Mouse (Mus musculus) forebrain, embryonic 15.5 days (tissue): ENCODE results near the gene Atp8a2. TPM values are rescaled to one million over a fixed set of nuclear protein-coding genes. Genes with fewer than 3 reads are reported as not detected.

Experiments used
- ATAC-seq: fragments of 200-750 bp; cut with Nextera tagmentation; replicated peaks from 2 replicates; pipeline ENCODE4 v1.8.0; 2017; ENCODE audit warnings: mild to moderate bottlenecking, moderate TSS enrichment, moderate library complexity
- H3K27ac ChIP-seq: fragments of 300-500 bp; sonication (generic); replicated peaks from 2 replicates; pipeline ENCODE4 v1.5.1; 2015; ENCODE audit warnings: mild to moderate bottlenecking, inconsistent platforms
- H3K27me3 ChIP-seq: fragments of 300-500 bp; sonication (generic); 2 replicates; pipeline ENCODE4 v1.6.1; 2015; ENCODE audit warnings: inconsistent platforms
- H3K36me3 ChIP-seq: fragments of 300-500 bp; sonication (generic); 2 replicates; pipeline ENCODE4 v1.6.1; 2015; ENCODE audit warnings: mild to moderate bottlenecking, inconsistent platforms
- H3K4me1 ChIP-seq: fragments of 300-500 bp; sonication (generic); 2 replicates; pipeline ENCODE4 v1.6.1; 2015; ENCODE audit warnings: inconsistent platforms
- H3K4me2 ChIP-seq: fragments of 300-500 bp; sonication (generic); replicated peaks from 2 replicates; pipeline ENCODE4 v1.6.1; 2015; ENCODE audit warnings: mild to moderate bottlenecking, inconsistent platforms
- H3K4me3 ChIP-seq: fragments of 300-500 bp; sonication (generic); 2 replicates; pipeline ENCODE4 v1.5.1; 2015; ENCODE audit warnings: mild to moderate bottlenecking, inconsistent platforms
- H3K9ac ChIP-seq: fragments of 300-500 bp; sonication (generic); replicated peaks from 2 replicates; pipeline ENCODE4 v1.6.1; 2015; ENCODE audit warnings: mild to moderate bottlenecking, inconsistent platforms
- H3K9me3 ChIP-seq: fragments of 300-500 bp; sonication (generic); 2 replicates; pipeline ENCODE4 v1.6.1; 2016; ENCODE audit warnings: inconsistent platforms
- WGBS: fragments of 180-500 bp; shearing (Covaris S2); methylation state at CpG from one replicate; pipeline ENCODE4 v1.1.7; 2015; ENCODE audit warnings: mixed read lengths; 5-methylcytosine and 5-hydroxymethylcytosine counted together
- polyA plus RNA-seq: library from polyadenylated mRNA; unstranded; fragments of >200 nt; fragmentation: Nextera tagmentation; extraction: Ambion mirVana; gene quantifications from 2 replicates; pipeline ENCODE4 v1.2.1, GENCODE M21; 2015

Gene Atp8a2
- polyA plus RNA-seq, 1 experiment from 2014 or later, result 31.7 TPM

GRCm38 (mm10) chr14:59633988-59634387 is 563.0 kb downstream of the Atp8a2 start:
- H3K4me2 ChIP-seq, result no peak overlapping the region
- H3K27me3 ChIP-seq, result no peaks in the 10 kb centered on the region
- H3K4me1 ChIP-seq, result peaks cover 4% of the 10 kb centered on the region; the same call in 1 of the 2 replicates
- no peak overlapping the region for H3K27ac ChIP-seq
- no peak overlapping the region for H3K4me3 ChIP-seq
- H3K9ac ChIP-seq, result no peak overlapping the region
- no peak for ATAC-seq
- 0 out of 2 replicates have a peak, but pooled peaks cover 3% of the 10 kb centered on the region for H3K36me3 ChIP-seq
- H3K9me3 ChIP-seq, result no peaks in the 10 kb centered on the region
- 62% methylated on average over 9 of the region's 9 CpGs for WGBS

- 0 out of 2 replicates have a peak, but pooled peaks cover 3% of the 10 kb centered on the region for H3K36me3 ChIP-seq
Observed at GRCm38 (mm10) chr14:59633295-59633898, 563.6 kb downstream of the Atp8a2 start.

GRCm38 (mm10) chr14:59632067-59632466 is 564.9 kb downstream of the Atp8a2 start:
- H3K4me3 ChIP-seq, result no peak overlapping the region
- no peak overlapping the region for H3K4me2 ChIP-seq
- no peak overlapping the region for H3K27ac ChIP-seq
- 0 out of 2 replicates have a peak, but pooled peaks cover 3% of the 10 kb centered on the region for H3K36me3 ChIP-seq
- H3K9me3 ChIP-seq, result no peaks in the 10 kb centered on the region
- no peaks in the 10 kb centered on the region for H3K27me3 ChIP-seq
- H3K9ac ChIP-seq, result no peak overlapping the region
- no peak for ATAC-seq
- 92% methylated on average over 6 of the region's 6 CpGs for WGBS
- peaks cover 21% of the 10 kb centered on the region for H3K4me1 ChIP-seq

More at GRCm38 (mm10) chr14:59633295-59633898, 563.6 kb downstream of the Atp8a2 start:
- Histone ChIP-seq H3K27ac (no peak overlapping the region), H3K9ac (no peak overlapping the region), H3K27me3 (no peaks in the 10 kb centered on the region), H3K4me3 (no peak overlapping the region), H3K9me3 (no peaks in the 10 kb centered on the region), H3K4me1 (peaks cover 8% of the 10 kb centered on the region; the same call in 1 of the 2 replicates), H3K4me2 (no peak overlapping the region)
- WGBS, result 65% methylated on average over 5 of the region's 5 CpGs
- ATAC-seq, result no peak

- peaks cover 38% of the 10 kb centered on the region for H3K4me1 ChIP-seq
- no peaks in the 10 kb centered on the region for H3K9me3 ChIP-seq
- no peak overlapping the region for H3K4me2 ChIP-seq
- H3K36me3 ChIP-seq, result 0 out of 2 replicates have a peak, but pooled peaks cover 3% of the 10 kb centered on the region
- no peaks in the 10 kb centered on the region for H3K27me3 ChIP-seq
- no peak overlapping the region for H3K4me3 ChIP-seq
- ATAC-seq, result no peak
- no peak overlapping the region for H3K9ac ChIP-seq
- WGBS, result 76% methylated on average over 9 of the region's 9 CpGs
- H3K27ac ChIP-seq, result no peak overlapping the region
Observed at GRCm38 (mm10) chr14:59630096-59630495, 566.9 kb downstream of the Atp8a2 start.

- Histone ChIP-seq H3K4me3 (peak overlapping the region; percentile 5; the same call in 1 of the 2 replicates), H3K36me3 (0 out of 2 replicates have a peak, but pooled peaks cover 3% of the 10 kb centered on the region), H3K27ac (no peak overlapping the region), H3K9ac (no peak overlapping the region), H3K4me1 (peaks cover 44% of the 10 kb centered on the region), H3K4me2 (peak overlapping the region; percentile 86), H3K27me3 (no peaks in the 10 kb centered on the region), H3K9me3 (no peaks in the 10 kb centered on the region)
- no peak for ATAC-seq
- WGBS, result 67% methylated on average over 15 of the region's 15 CpGs
Observed at GRCm38 (mm10) chr14:59629308-59629707, 567.7 kb downstream of the Atp8a2 start.

- H3K9me3 ChIP-seq, result no peaks in the 10 kb centered on the region
- 0 out of 2 replicates have a peak, but pooled peaks cover 3% of the 10 kb centered on the region for H3K36me3 ChIP-seq
- H3K4me1 ChIP-seq, result peaks cover 44% of the 10 kb centered on the region
- peak overlapping the region; percentile 62 for H3K4me3 ChIP-seq
- peak overlapping the region; percentile 86 for H3K4me2 ChIP-seq
- peak; percentile 58 for ATAC-seq
- peak overlapping the region; percentile 84 for H3K27ac ChIP-seq
- H3K27me3 ChIP-seq, result peaks cover 2% of the 10 kb centered on the region
- WGBS, result 4% methylated on average over 7 of the region's 7 CpGs
- H3K9ac ChIP-seq, result peak overlapping the region; percentile 27
Observed at GRCm38 (mm10) chr14:59627823-59628222, 569.2 kb downstream of the Atp8a2 start.

- ATAC-seq, result peak; percentile 29
- H3K9ac ChIP-seq, result peak overlapping the region; percentile 27
- 3% methylated on average over 9 of the region's 9 CpGs for WGBS
- H3K27ac ChIP-seq, result peak overlapping the region; percentile 84
- H3K4me2 ChIP-seq, result peak overlapping the region; percentile 86
- H3K36me3 ChIP-seq, result 0 out of 2 replicates have a peak, but pooled peaks cover 3% of the 10 kb centered on the region
- H3K4me3 ChIP-seq, result peak overlapping the region; percentile 62
- H3K4me1 ChIP-seq, result peaks cover 44% of the 10 kb centered on the region
- no peaks in the 10 kb centered on the region for H3K9me3 ChIP-seq
- peaks cover 3% of the 10 kb centered on the region for H3K27me3 ChIP-seq
Observed at GRCm38 (mm10) chr14:59627142-59627680, 569.8 kb downstream of the Atp8a2 start.

- no peaks in the 10 kb centered on the region for H3K9me3 ChIP-seq
- 0 out of 2 replicates have a peak, but pooled peaks have one; percentile 20 for ATAC-seq
- peak overlapping the region; percentile 84 for H3K27ac ChIP-seq
- H3K27me3 ChIP-seq, result peaks cover 6% of the 10 kb centered on the region
- H3K4me3 ChIP-seq, result peak overlapping the region; percentile 62
- H3K4me1 ChIP-seq, result peaks cover 44% of the 10 kb centered on the region
- 0 out of 2 replicates have a peak, but pooled peaks cover 3% of the 10 kb centered on the region for H3K36me3 ChIP-seq
- H3K4me2 ChIP-seq, result peak overlapping the region; percentile 86
- H3K9ac ChIP-seq, result peak overlapping the region; percentile 65
- WGBS, result 6% methylated on average over 8 of the region's 8 CpGs
Observed at GRCm38 (mm10) chr14:59626711-59627110, 570.3 kb downstream of the Atp8a2 start.

- Histone ChIP-seq H3K4me2 (peak overlapping the region; percentile 86), H3K27me3 (peaks cover 6% of the 10 kb centered on the region), H3K9me3 (no peaks in the 10 kb centered on the region), H3K36me3 (0 out of 2 replicates have a peak, but pooled peaks cover 1% of the 10 kb centered on the region), H3K27ac (peak overlapping the region; percentile 84), H3K4me1 (peaks cover 44% of the 10 kb centered on the region), H3K9ac (peak overlapping the region; percentile 65), H3K4me3 (peak overlapping the region; percentile 62)
- ATAC-seq, result peak; percentile 61
- under 1% methylated on average over 51 of the region's 51 CpGs for WGBS
Observed at GRCm38 (mm10) chr14:59625806-59626364, 571.1 kb downstream of the Atp8a2 start.

- under 1% methylated on average over 60 of the region's 65 CpGs for WGBS
- peak within 1 kb of the TSS; percentile 84 for H3K27ac ChIP-seq
- peaks cover 6% of the 10 kb centered on the region for H3K27me3 ChIP-seq
- peak within 1 kb of the TSS; percentile 86 for H3K4me2 ChIP-seq
- ATAC-seq, result peak; percentile 85
- H3K4me3 ChIP-seq, result peak within 1 kb of the TSS; percentile 62
- peaks cover 44% of the 10 kb centered on the region for H3K4me1 ChIP-seq
- peak within 1 kb of the TSS; percentile 65 for H3K9ac ChIP-seq
- no peaks in the 10 kb centered on the region for H3K36me3 ChIP-seq
- no peaks in the 10 kb centered on the region for H3K9me3 ChIP-seq
Observed at GRCm38 (mm10) chr14:59625158-59625805, 571.7 kb downstream of the Atp8a2 start, which contains the start of gene Shisa2. Gene Shisa2 (plus strand): TSS chr14:59625308.

- no peak for ATAC-seq
- H3K4me2 ChIP-seq, result peak overlapping the region; percentile 86; the same call in 1 of the 2 replicates
- H3K9me3 ChIP-seq, result no peaks in the 10 kb centered on the region
- H3K27me3 ChIP-seq, result peaks cover 6% of the 10 kb centered on the region
- WGBS, result 21% methylated on average over 9 of the region's 9 CpGs
- no peaks in the 10 kb centered on the region for H3K36me3 ChIP-seq
- H3K9ac ChIP-seq, result no peak overlapping the region
- H3K4me1 ChIP-seq, result peaks cover 44% of the 10 kb centered on the region
- H3K4me3 ChIP-seq, result peak overlapping the region; percentile 62; the same call in 1 of the 2 replicates
- no peak overlapping the region for H3K27ac ChIP-seq
Observed at GRCm38 (mm10) chr14:59624326-59624885, 572.6 kb downstream of the Atp8a2 start.
